Mouse (Mus musculus) midbrain, embryonic 14.5 days (tissue): ENCODE measurements at regions not wholly inside any gene's neighbourhood (a gene's known extent, or its start where the extent isn't known, plus 50 kb on each side); places are given as distances from the start of the nearest gene placed in this dataset.

Source experiments
- ATAC-seq: fragments of 200-750 bp; cut with Nextera tagmentation; 2 replicates; pipeline ENCODE4 v1.8.0; 2017; ENCODE audit warnings: moderate number of reproducible peaks, moderate library complexity; ENCODE audit not compliant: low FRiP score, low TSS enrichment
- DNase-seq: peaks from one replicate; pipeline ENCODE4 v3.0.0-alpha.2; 2015
- H3K27ac ChIP-seq: fragments of 300-500 bp; sonication (generic); replicated peaks from 2 replicates; pipeline ENCODE4 v1.5.1; 2014; ENCODE audit warnings: mild to moderate bottlenecking, low read depth, low read length, moderate library complexity
- H3K27me3 ChIP-seq: fragments of 300-500 bp; sonication (generic); 2 replicates; pipeline ENCODE4 v1.6.1; 2014; ENCODE audit warnings: low read length, control low read depth, mixed read lengths; ENCODE audit not compliant: control insufficient read depth, insufficient read depth
- H3K36me3 ChIP-seq: fragments of 300-500 bp; sonication (generic); 2 replicates; pipeline ENCODE4 v1.6.1; 2014; ENCODE audit warnings: low read length, control low read depth; ENCODE audit not compliant: control insufficient read depth, insufficient read depth
- H3K4me1 ChIP-seq: fragments of 300-500 bp; sonication (generic); 2 replicates; pipeline ENCODE4 v1.6.1; 2014; ENCODE audit warnings: mild to moderate bottlenecking, antibody characterized with exemption, low read length, control low read depth; ENCODE audit not compliant: control insufficient read depth, insufficient read depth
- H3K4me2 ChIP-seq: fragments of 300-500 bp; sonication (generic); 2 replicates; pipeline ENCODE4 v1.6.1; 2014; ENCODE audit warnings: mild to moderate bottlenecking, low read length, moderate library complexity
- H3K4me3 ChIP-seq: fragments of 300-500 bp; sonication (generic); replicated peaks from 2 replicates; pipeline ENCODE4 v1.5.1; 2014; ENCODE audit warnings: low read depth, low read length
- H3K9ac ChIP-seq: fragments of 300-500 bp; sonication (generic); replicated peaks from 2 replicates; pipeline ENCODE4 v1.6.1; 2014; ENCODE audit warnings: mild to moderate bottlenecking, low read length, moderate library complexity
- H3K9me3 ChIP-seq: fragments of 300-500 bp; sonication (generic); 2 replicates; pipeline ENCODE4 v1.6.1; 2016; ENCODE audit warnings: low read length, control low read depth, mixed read lengths; ENCODE audit not compliant: control insufficient read depth
- WGBS: fragments of 180-500 bp; shearing (Covaris S2); extraction: QIAGEN DNeasy Blood & Tissue Kit; methylation state at CpG from one replicate; pipeline ENCODE4 v1.1.7; 2014; 5-methylcytosine and 5-hydroxymethylcytosine counted together

DNA sequence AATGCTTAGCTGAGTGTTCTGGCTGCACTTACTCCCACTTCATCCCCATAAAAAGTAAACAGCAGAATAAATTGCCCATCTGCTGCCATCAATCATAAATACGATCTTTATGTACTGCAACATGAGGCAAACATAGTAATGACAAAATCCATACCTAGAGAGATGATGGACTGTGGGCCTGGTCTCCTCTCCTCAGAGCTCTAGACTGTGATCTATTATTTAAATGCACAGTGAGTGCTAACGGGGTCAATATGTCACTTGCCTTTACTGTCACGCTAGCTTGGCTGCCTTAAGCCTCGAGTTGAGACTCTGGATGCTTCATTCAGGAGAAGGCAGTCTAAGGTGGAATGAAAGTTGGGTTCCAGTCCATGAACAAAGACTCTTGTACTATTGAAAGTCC is 683.7 kb upstream of the Vstm2b start:
- H3K27me3 ChIP-seq: no peaks in the 10 kb centered on the region
- H3K9me3 ChIP-seq: no peaks in the 10 kb centered on the region
- no peaks in the 10 kb centered on the region for H3K4me1 ChIP-seq
- ATAC-seq: no peak
- no peak overlapping the region for H3K4me3 ChIP-seq
- H3K27ac ChIP-seq: no peak overlapping the region
- H3K9ac ChIP-seq: no peak overlapping the region
- no peak overlapping the region for H3K4me2 ChIP-seq
- WGBS: 39% methylated on average over 4 of the region's 4 CpGs
- no peak for DNase-seq
- no peaks in the 10 kb centered on the region for H3K36me3 ChIP-seq

DNA sequence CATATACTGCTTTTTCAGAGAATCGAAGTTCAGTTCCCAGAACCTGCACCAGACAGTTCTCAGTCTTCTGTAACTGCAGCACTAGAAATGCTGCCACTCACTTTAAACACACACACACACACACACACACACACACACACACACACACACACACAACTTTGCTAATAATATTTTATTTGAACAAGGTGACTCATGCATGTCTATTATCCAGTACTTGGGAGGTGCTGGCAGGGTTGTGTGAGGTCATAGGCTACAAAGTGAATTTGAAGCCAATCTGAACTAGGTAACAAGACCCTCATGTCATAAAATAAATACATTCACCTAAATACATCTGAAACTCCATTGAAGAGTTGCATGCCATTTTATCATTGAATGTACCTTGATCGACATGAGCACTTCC is 682.9 kb upstream of the Vstm2b start:
- DNase-seq: no peak
- no peaks in the 10 kb centered on the region for H3K27me3 ChIP-seq
- H3K36me3 ChIP-seq: no peaks in the 10 kb centered on the region
- no peak overlapping the region for H3K4me3 ChIP-seq
- H3K4me2 ChIP-seq: no peak overlapping the region
- no peak overlapping the region for H3K9ac ChIP-seq
- 91% methylated on average over 2 of the region's 2 CpGs for WGBS
- H3K4me1 ChIP-seq: no peaks in the 10 kb centered on the region
- no peak for ATAC-seq
- H3K9me3 ChIP-seq: no peaks in the 10 kb centered on the region
- H3K27ac ChIP-seq: no peak overlapping the region

DNA sequence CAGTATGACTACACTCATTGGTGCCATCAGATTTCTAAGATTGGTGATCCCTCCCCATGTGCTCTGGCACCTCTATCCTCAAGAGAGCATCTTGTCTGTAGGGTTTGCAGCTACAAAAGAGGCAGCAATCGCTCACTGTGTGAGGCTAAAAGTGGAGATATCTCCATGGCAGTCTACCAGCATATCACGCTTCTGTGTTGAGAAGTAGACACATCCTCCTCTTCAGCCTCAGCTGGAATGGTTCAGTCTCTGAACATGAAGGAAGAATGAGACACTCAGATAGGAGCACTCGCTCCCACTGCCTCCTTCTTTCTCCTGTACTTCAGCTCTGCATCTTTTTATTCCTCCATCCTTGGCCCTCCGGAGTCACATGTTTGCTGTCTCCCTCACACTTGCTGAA is 677.6 kb upstream of the Vstm2b start:
- Histone ChIP-seq H3K36me3 (no peaks in the 10 kb centered on the region), H3K4me3 (no peak overlapping the region), H3K4me2 (no peak overlapping the region), H3K4me1 (no peaks in the 10 kb centered on the region), H3K27me3 (no peaks in the 10 kb centered on the region), H3K9ac (no peak overlapping the region), H3K9me3 (no peaks in the 10 kb centered on the region), H3K27ac (no peak overlapping the region)
- ATAC-seq (no peak), DNase-seq (no peak)
- 93% methylated on average over 4 of the region's 4 CpGs for WGBS

DNA sequence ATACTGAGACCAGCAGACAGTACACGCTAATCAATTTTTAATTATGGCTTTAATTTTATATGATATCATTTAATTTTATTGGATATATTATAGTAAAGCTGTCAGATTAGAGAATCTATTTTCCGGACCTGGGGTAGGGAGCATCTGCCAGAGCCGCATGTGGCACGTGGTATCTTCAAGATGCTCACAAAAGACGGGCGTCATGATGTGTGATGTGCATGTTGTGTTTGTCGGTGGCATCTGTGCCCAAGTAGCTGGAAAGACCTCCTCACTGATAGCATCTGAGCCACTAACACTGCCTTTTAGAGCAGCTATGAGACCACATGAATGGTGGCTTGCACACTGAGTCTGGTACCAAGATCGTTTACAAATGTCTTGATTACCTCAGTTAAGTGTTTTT is 652.9 kb upstream of the Vstm2b start:
- Histone ChIP-seq H3K27me3 (no peaks in the 10 kb centered on the region), H3K9ac (no peak overlapping the region), H3K27ac (no peak overlapping the region), H3K9me3 (no peaks in the 10 kb centered on the region), H3K4me3 (no peak overlapping the region), H3K4me2 (no peak overlapping the region), H3K4me1 (no peaks in the 10 kb centered on the region), H3K36me3 (no peaks in the 10 kb centered on the region)
- WGBS: 92% methylated on average over 8 of the region's 8 CpGs
- ATAC-seq (no peak), DNase-seq (no peak)

DNA sequence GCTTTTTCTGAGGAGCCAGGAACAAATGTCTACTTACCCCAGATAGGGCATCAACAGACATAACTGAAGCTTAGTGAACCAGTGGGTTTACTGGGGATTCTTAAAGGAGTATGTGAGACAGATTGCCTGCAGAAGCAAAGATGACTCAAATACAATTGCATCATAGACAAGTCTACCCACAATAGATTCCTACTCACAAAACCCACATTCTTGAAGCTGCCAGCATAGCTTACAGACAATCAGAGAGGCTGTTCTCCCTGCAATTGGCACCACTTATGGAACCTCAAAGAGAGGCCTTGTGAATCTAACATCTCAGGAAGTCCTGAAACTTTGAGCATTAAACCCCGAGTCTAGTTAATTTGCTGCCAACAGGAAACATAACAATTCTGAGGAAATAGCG is 649.6 kb upstream of the Vstm2b start:
- Histone ChIP-seq H3K27me3 (no peaks in the 10 kb centered on the region), H3K9me3 (no peaks in the 10 kb centered on the region), H3K4me1 (no peaks in the 10 kb centered on the region), H3K36me3 (no peaks in the 10 kb centered on the region), H3K4me3 (no peak overlapping the region), H3K4me2 (no peak overlapping the region), H3K9ac (no peak overlapping the region), H3K27ac (no peak overlapping the region)
- ATAC-seq (no peak), DNase-seq (no peak)
- 93% methylated on average over 2 of the region's 2 CpGs for WGBS

DNA sequence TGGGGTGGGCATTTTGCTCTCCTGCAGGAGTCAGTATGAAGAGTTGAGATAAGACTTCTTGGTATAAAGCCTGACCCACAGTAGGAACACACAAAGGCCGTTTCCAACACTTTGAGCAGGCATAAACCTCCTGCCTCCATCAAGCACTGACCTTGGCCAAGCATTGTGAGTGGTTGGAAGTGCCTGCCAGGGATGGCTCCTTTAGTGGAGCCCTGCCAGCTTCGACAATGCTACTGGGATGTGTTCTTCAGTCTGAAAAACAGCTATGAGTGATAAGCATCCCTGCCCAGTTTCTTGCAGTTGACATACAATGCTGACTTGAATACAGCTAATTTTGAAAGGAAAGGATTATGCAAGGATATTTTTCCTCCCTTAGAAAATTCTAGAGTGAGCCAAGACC is 644.6 kb upstream of the Vstm2b start:
- no peaks in the 10 kb centered on the region for H3K27me3 ChIP-seq
- no peak overlapping the region for H3K9ac ChIP-seq
- H3K4me3 ChIP-seq: no peak overlapping the region
- ATAC-seq (no peak), DNase-seq (no peak)
- H3K36me3 ChIP-seq: no peaks in the 10 kb centered on the region
- no peaks in the 10 kb centered on the region for H3K4me1 ChIP-seq
- 75% methylated on average over 2 of the region's 2 CpGs for WGBS
- H3K4me2 ChIP-seq: no peak overlapping the region
- H3K27ac ChIP-seq: no peak overlapping the region
- H3K9me3 ChIP-seq: no peaks in the 10 kb centered on the region

DNA sequence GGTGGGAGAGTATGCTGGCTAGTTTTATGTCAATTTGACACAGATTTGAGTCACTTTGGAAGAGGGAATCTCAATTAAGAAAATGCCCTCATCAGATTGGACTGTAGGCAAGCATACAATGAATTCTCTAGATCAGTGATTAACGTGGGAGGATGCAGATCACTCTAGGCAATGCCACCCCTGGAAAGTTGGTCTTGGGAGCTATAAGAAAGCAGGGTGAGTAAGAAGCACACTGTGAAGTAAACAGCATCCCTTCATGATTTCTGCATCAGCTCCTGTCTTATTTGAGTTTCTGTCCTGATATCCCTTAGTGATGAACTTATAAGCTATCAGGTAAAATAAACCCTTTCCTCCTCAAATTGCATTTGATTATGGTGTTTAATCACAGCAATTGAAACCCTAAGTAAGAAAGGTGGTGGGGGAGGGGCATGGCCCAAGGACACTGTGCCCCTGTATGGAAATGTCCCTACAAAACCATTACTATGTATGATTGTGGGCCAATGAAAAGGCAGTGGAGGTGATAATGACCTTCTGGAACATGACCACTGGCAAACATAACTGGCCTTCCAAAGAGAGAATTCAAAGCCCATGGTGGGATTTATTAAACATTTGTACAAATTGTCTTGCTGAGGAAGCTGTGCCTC is 640.3 kb upstream of the Vstm2b start:
- no peak overlapping the region for H3K27ac ChIP-seq
- H3K36me3 ChIP-seq: no peaks in the 10 kb centered on the region
- H3K9me3 ChIP-seq: no peaks in the 10 kb centered on the region
- DNase-seq (no peak), ATAC-seq (no peak)
- no peak overlapping the region for H3K4me3 ChIP-seq
- H3K27me3 ChIP-seq: no peaks in the 10 kb centered on the region
- no peaks in the 10 kb centered on the region for H3K4me1 ChIP-seq
- no peak overlapping the region for H3K4me2 ChIP-seq
- WGBS: 54% methylated on average over 1 of the region's 1 CpGs
- H3K9ac ChIP-seq: no peak overlapping the region

DNA sequence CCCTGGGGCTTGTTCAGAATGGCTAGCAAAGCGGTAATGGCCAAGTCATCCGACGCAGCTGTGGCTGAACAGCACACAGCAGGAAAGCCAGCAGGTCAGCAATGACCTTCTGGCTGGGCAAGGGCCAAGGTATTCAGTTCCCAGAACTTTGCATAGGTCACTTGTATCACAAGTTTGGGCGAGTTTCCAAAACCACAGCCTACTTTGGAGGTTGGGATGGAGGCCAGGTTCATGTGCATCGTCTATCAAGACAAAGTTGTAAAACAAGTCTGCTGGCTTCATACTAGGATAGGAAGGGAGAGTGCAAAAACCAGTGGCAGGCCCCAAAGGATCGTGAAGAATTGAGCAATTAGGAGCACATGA is 639.8 kb upstream of the Vstm2b start:
- no peaks in the 10 kb centered on the region for H3K27me3 ChIP-seq
- no peak overlapping the region for H3K4me3 ChIP-seq
- no peaks in the 10 kb centered on the region for H3K36me3 ChIP-seq
- ATAC-seq (no peak), DNase-seq (no peak)
- H3K27ac ChIP-seq: no peak overlapping the region
- H3K4me2 ChIP-seq: no peak overlapping the region
- no peaks in the 10 kb centered on the region for H3K4me1 ChIP-seq
- H3K9me3 ChIP-seq: no peaks in the 10 kb centered on the region
- WGBS: 76% methylated on average over 6 of the region's 6 CpGs
- H3K9ac ChIP-seq: no peak overlapping the region

DNA sequence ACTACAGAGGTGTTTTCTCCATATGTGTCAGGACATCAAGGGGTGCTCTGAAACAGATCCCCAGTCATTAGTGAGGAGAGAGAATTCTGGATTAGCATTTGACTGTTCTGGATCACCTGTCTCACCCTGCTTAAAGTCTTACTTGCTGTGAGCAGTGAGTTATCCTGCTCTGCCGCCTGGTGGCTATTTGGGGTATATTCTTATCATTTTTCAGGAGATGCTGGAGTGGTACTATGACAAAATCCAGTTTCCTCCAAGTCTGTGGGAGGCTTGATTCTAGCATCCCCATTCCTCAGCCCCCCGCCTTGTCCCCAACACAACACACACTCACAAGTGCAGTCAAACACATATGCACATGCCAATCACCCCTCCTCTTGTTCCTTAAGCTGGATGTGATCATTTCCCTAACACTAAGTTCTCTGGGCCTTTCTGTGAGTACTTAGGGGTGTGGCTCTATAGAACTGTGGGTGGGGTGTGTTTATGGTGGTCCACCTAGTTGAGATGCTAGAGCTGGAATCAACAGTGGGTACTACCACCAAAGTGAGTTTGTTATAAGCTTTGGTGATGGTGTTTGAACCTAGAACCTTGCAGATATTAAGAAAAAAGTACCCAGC is 624.6 kb upstream of the Vstm2b start:
- Histone ChIP-seq H3K4me1 (peaks cover 6% of the 10 kb centered on the region), H3K27ac (no peak overlapping the region), H3K4me2 (no peak overlapping the region), H3K27me3 (peaks cover 4% of the 10 kb centered on the region; the same call in 1 of the 2 replicates), H3K36me3 (no peaks in the 10 kb centered on the region), H3K9me3 (no peaks in the 10 kb centered on the region), H3K9ac (no peak overlapping the region), H3K4me3 (no peak overlapping the region)
- ATAC-seq (peak; percentile 44), DNase-seq (peak; percentile 86)
- 20% methylated on average over 2 of the region's 2 CpGs for whole genome bisulfite sequencing
